Mouse (Mus musculus) layer of hippocampus, adult 18-20 months (tissue): ENCODE data around the gene Ciao2a. TPM values are rescaled to one million over a fixed set of nuclear protein-coding genes. Genes with fewer than 3 reads are reported as not detected.

Experiments used
- DNase-seq, 2 experiments: peaks; one replicate each; pipeline ENCODE4 v3.0.0; 2022; ENCODE audit warnings: low spot score in 2 of 2
- total RNA-seq, 2 experiments: library from RNA; stranded (reverse); gene quantifications; 2 replicates each; pipeline ENCODE4 v1.2.3; 2021

Ciao2a gene
- total RNA-seq, 2 experiments from 2014 or later, result 29.4 to 30.5 TPM

GRCm38 (mm10) chr9:66119498-66119897 is 6.9 kb upstream of the Ciao2a start:
- DNase-seq, result no peak

- no peak for DNase-seq
These were observed 6.3 kb upstream of the Ciao2a start for GRCm38 (mm10) chr9:66120106-66120505.

- no peak for DNase-seq
These were observed 5.5 kb upstream of the Ciao2a start for GRCm38 (mm10) chr9:66120945-66121344.

GRCm38 (mm10) chr9:66121421-66121820 is 5.0 kb upstream of the Ciao2a start:
- peak in 1 of 2 experiments; percentile 60 for DNase-seq

GRCm38 (mm10) chr9:66123648-66124047 is 2.8 kb upstream of the Ciao2a start:
- DNase-seq, result no peak

GRCm38 (mm10) chr9:66124111-66124531 is 2.3 kb upstream of the Ciao2a start:
- DNase-seq, result no peak

- DNase-seq, result peak; percentile 94 to 96
These were observed 1.5 kb upstream of the Ciao2a start for GRCm38 (mm10) chr9:66124681-66125542.

- no peak for DNase-seq
These were observed 612 bp upstream of the Ciao2a start for GRCm38 (mm10) chr9:66125543-66126455.

- no peak for DNase-seq
These were observed 759 bp downstream of the Ciao2a start for GRCm38 (mm10) chr9:66127193-66127546.

GRCm38 (mm10) chr9:66127884-66128283 is 1.5 kb downstream of the Ciao2a start:
- no peak for DNase-seq

GRCm38 (mm10) chr9:66131466-66131865 is 5.1 kb downstream of the Ciao2a start:
- DNase-seq, result no peak

GRCm38 (mm10) chr9:66135967-66136366 is 9.6 kb downstream of the Ciao2a start:
- no peak for DNase-seq

GRCm38 (mm10) chr9:66138193-66138592 is 11.8 kb downstream of the Ciao2a start:
- DNase-seq, result no peak

GRCm38 (mm10) chr9:66142265-66142664 is 15.9 kb downstream of the Ciao2a start:
- DNase-seq, result no peak

GRCm38 (mm10) chr9:66144248-66144647 is 17.8 kb downstream of the Ciao2a start:
- DNase-seq, result peak; percentile 65 to 84

GRCm38 (mm10) chr9:66146141-66146540 is 19.7 kb downstream of the Ciao2a start:
- DNase-seq, result no peak

- no peak for DNase-seq
These were observed 25.6 kb downstream of the Ciao2a start for GRCm38 (mm10) chr9:66152011-66152410.

- DNase-seq, result no peak
These were observed 27.2 kb downstream of the Ciao2a start for GRCm38 (mm10) chr9:66153594-66153993.

- no peak for DNase-seq
These were observed 27.6 kb downstream of the Ciao2a start for GRCm38 (mm10) chr9:66154013-66154412.

GRCm38 (mm10) chr9:66155534-66155933 is 29.1 kb downstream of the Ciao2a start:
- DNase-seq, result no peak

- peak; percentile 8 to 59 for DNase-seq
These were observed 31.8 kb downstream of the Ciao2a start, which contains the start of gene Dapk2 for GRCm38 (mm10) chr9:66157958-66158830. Gene Dapk2, plus strand, starts transcription at chr9:66158223.
